Mouse (Mus musculus): Measurements from ENCODE around the gene Asap2. TPM values are rescaled to one million over a fixed set of nuclear protein-coding genes. Genes with fewer than 3 reads are reported as not detected.

Asap2 gene
- polyA plus RNA-seq, 1 experiment from 2014 or later, result 14.9 TPM

DNA sequence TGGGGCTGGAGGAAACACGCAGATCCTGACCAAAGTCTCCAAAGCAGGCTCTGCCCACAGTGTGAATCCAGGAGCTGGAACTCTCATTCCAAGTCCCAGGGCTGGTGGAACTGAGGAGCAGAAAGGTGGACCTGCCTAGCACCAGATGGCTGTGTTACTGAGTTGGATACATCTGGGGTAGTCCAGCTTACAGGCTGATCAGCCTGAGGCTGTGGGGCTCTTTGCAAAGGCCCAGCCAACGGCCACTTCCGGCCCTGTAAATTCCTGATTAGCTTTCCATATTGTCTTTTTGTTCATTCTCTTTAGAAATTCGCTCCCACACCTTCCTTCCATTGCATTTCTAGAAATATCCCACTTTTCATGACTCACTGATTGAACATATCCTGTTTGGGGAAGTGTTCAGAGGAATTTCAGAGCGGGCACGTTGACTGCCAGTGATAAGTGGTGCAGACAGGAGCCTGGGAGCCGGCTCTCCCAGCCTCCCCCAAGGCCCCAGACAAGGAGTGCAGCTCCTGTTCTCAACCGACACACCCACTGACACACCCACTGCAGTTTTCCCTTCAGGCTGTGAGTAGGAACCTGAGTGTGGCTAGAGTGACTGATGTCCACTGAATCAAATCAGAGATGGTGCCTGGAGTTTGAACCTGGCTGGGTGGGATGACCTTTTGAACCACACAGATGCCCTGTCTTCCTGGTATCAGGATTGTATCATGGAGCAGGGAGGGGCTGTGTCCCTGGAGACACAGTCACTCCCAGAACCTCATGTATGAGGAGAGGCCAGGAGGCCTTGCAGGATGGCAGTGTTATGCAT lies 145.6 kb downstream of the Asap2 start:
- no peak overlapping the region for H3K27ac ChIP-seq (replicated peaks; ENCODE audit: low read depth, low read length)
- H3K36me3 ChIP-seq (replicated peaks; ENCODE audit: control insufficient read depth, insufficient read depth, low read depth, low read length), result no peaks in the 10 kb centered on the region
- no peaks in the 10 kb centered on the region; the same call in 1 of the 2 replicates for H3K4me1 ChIP-seq (ENCODE audit: control insufficient read depth, insufficient read depth, low read length)
- no peak overlapping the region for H3K4me2 ChIP-seq (ENCODE audit: low read depth, low read length)
- ATAC-seq (replicated peaks; ENCODE audit: insufficient number of reproducible peaks, low FRiP score, low TSS enrichment, low read depth) (no peak), DNase-seq (ENCODE audit: low spot score) (peak; percentile 22)
- WGBS, result 47% methylated on average over 8 of the region's 8 CpGs
- no peak overlapping the region for H3K4me3 ChIP-seq (ENCODE audit: low read depth, low read length)
- no peaks in the 10 kb centered on the region for H3K27me3 ChIP-seq (ENCODE audit: control insufficient read depth, insufficient read depth, low read length)
- no peak overlapping the region for H3K9ac ChIP-seq (replicated peaks; ENCODE audit: low read length)
- no peaks in the 10 kb centered on the region for H3K9me3 ChIP-seq (replicated peaks; ENCODE audit: control insufficient read depth, low read length)

DNA sequence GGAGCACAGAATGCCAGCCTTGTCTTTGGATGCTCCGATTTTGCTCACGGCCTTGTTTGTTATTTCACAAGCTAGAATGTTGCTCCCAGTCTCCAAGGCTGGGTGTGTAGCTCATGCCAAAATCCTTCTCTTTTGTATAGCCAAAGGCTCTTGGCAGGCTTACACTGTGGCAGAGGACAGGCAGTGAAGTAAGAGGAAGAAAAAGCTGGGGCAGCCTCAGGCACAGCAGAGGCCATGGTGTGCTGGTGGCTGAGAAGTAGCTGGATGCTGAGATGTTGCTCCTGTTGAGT lies 146.1 kb downstream of the Asap2 start:
- Histone ChIP-seq H3K36me3 (replicated peaks; ENCODE audit: control insufficient read depth, insufficient read depth, low read depth, low read length) (no peaks in the 10 kb centered on the region), H3K4me1 (ENCODE audit: control insufficient read depth, insufficient read depth, low read length) (no peaks in the 10 kb centered on the region; the same call in 1 of the 2 replicates), H3K9me3 (replicated peaks; ENCODE audit: control insufficient read depth, low read length) (no peaks in the 10 kb centered on the region), H3K4me3 (ENCODE audit: low read depth, low read length) (no peak overlapping the region), H3K9ac (replicated peaks; ENCODE audit: low read length) (no peak overlapping the region), H3K4me2 (ENCODE audit: low read depth, low read length) (no peak overlapping the region), H3K27ac (replicated peaks; ENCODE audit: low read depth, low read length) (no peak overlapping the region), H3K27me3 (ENCODE audit: control insufficient read depth, insufficient read depth, low read length) (no peaks in the 10 kb centered on the region)
- DNase-seq (ENCODE audit: low spot score), result no peak
- no peak for ATAC-seq (replicated peaks; ENCODE audit: insufficient number of reproducible peaks, low FRiP score, low TSS enrichment, low read depth)
- WGBS, result 72% methylated on average over 2 of the region's 2 CpGs

DNA sequence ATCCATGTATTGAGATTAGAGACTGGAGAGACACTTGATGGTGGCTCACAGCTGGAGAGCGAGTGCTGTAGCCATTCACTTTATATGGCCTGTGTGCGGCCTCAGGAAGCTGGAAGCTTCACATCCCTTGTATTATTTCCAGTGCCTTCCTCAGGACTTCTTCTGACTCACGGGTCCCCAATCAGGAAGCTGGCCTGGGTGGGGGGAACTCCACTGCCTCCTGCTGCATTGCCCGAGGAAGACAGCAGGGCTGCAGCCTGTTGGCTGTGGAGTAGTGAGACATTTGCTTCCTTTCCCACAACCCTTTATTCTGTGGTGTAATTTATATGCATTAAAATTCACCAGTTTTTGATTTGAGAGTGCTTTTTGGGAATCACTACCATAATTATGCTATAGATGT lies 149.3 kb downstream of the Asap2 start:
- ATAC-seq (replicated peaks; ENCODE audit: insufficient number of reproducible peaks, low FRiP score, low TSS enrichment, low read depth) (no peak), DNase-seq (ENCODE audit: low spot score) (no peak)
- no peak overlapping the region for H3K27ac ChIP-seq (replicated peaks; ENCODE audit: low read depth, low read length)
- H3K4me1 ChIP-seq (ENCODE audit: control insufficient read depth, insufficient read depth, low read length), result no peaks in the 10 kb centered on the region
- no peaks in the 10 kb centered on the region for H3K27me3 ChIP-seq (ENCODE audit: control insufficient read depth, insufficient read depth, low read length)
- no peaks in the 10 kb centered on the region for H3K36me3 ChIP-seq (replicated peaks; ENCODE audit: control insufficient read depth, insufficient read depth, low read depth, low read length)
- H3K9ac ChIP-seq (replicated peaks; ENCODE audit: low read length), result no peak overlapping the region
- no peak overlapping the region for H3K4me3 ChIP-seq (ENCODE audit: low read depth, low read length)
- H3K9me3 ChIP-seq (replicated peaks; ENCODE audit: control insufficient read depth, low read length), result no peaks in the 10 kb centered on the region
- no peak overlapping the region for H3K4me2 ChIP-seq (ENCODE audit: low read depth, low read length)
- WGBS, result 65% methylated on average over 4 of the region's 4 CpGs

DNA sequence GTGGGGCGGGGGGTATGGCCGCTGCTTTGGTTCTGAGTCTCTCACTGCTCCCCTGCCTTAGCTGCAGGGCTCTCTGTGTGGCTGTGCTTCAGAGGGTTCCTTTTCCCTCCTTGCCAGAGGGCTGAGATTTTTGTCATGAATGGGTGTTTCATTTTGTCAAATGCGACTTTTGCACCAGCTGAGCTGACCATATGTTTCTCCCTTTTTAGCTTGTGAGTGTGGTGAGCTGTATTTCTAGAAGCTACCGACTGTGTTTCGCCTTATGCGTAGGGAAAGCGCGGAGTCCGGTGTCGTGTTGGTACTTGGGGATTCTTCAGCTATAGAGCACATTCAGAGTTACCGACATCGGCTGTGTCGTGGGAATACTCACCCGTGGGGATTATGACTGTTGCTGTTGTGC lies 149.9 kb downstream of the Asap2 start:
- WGBS, result 94% methylated on average over 14 of the region's 14 CpGs
- Histone ChIP-seq H3K36me3 (replicated peaks; ENCODE audit: control insufficient read depth, insufficient read depth, low read depth, low read length) (no peaks in the 10 kb centered on the region), H3K4me2 (ENCODE audit: low read depth, low read length) (no peak overlapping the region), H3K9ac (replicated peaks; ENCODE audit: low read length) (no peak overlapping the region), H3K27ac (replicated peaks; ENCODE audit: low read depth, low read length) (no peak overlapping the region), H3K9me3 (replicated peaks; ENCODE audit: control insufficient read depth, low read length) (no peaks in the 10 kb centered on the region), H3K4me1 (ENCODE audit: control insufficient read depth, insufficient read depth, low read length) (no peaks in the 10 kb centered on the region), H3K27me3 (ENCODE audit: control insufficient read depth, insufficient read depth, low read length) (no peaks in the 10 kb centered on the region), H3K4me3 (ENCODE audit: low read depth, low read length) (no peak overlapping the region)
- ATAC-seq (replicated peaks; ENCODE audit: insufficient number of reproducible peaks, low FRiP score, low TSS enrichment, low read depth) (no peak), DNase-seq (ENCODE audit: low spot score) (no peak)

DNA sequence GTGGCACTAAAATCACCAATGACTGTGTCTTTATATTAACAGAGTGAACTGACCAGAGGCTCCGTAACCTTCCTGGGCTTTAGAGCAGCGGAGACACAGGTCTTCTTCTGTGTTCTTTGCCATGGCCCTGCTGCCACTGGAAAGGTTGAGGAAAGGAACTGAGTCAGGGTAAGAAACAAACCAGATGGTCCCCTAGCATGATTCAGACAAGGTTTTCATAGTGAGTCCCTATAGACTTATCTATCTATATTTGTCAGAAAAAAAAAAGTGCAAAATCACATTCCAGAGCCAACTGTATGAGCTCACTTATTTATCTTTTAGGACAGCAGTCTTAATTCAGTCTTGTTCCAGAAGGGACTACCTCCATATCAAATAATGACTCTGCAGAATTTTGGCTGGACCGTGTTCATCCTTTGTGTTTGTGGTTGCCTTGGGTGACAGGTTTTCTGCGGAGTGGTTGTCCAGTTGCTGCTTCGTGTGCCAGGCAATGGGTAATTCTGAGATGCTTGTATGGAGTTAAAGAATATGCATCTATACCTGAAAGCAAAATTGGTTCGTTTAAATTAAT lies 150.6 kb downstream of the Asap2 start:
- DNase-seq (ENCODE audit: low spot score) (no peak), ATAC-seq (replicated peaks; ENCODE audit: insufficient number of reproducible peaks, low FRiP score, low TSS enrichment, low read depth) (no peak)

DNA sequence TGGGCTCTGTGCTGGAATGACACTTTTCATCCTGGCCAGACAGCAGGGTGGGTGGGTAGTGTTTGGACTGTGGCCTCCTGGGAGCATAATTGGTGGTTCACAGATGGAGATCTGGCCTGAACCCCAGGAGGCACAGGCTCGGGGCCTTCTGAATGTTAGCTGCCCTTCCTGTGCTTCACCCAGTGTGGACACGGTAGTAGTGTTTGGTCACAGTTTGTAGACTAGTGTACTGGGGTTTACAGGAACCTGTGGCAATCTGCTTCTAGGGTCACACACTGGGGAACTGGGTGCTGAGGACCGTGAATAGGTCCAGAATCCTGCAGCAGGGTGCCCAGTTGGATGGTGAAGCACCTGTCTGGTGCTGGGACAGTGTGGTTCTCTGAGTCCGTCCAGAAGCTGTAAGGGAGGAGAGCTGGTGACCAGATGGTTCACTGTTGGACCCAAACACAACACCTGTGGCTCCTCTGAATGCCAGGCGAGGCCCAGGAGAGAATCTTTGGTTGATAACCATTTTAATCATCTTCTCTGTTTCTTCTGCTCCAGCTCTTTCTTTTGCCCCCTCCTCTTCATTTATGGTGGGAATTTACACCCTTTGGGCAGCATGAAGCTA lies 151.5 kb downstream of the Asap2 start:
- no peak for DNase-seq (ENCODE audit: low spot score)
- no peak for ATAC-seq (replicated peaks; ENCODE audit: insufficient number of reproducible peaks, low FRiP score, low TSS enrichment, low read depth)
- H3K4me3 ChIP-seq (ENCODE audit: low read depth, low read length), result no peak overlapping the region
- 79% methylated on average over 5 of the region's 5 CpGs for WGBS
- H3K9me3 ChIP-seq (replicated peaks; ENCODE audit: control insufficient read depth, low read length), result no peaks in the 10 kb centered on the region
- H3K27me3 ChIP-seq (ENCODE audit: control insufficient read depth, insufficient read depth, low read length), result no peaks in the 10 kb centered on the region
- H3K4me1 ChIP-seq (ENCODE audit: control insufficient read depth, insufficient read depth, low read length), result no peaks in the 10 kb centered on the region
- no peaks in the 10 kb centered on the region for H3K36me3 ChIP-seq (replicated peaks; ENCODE audit: control insufficient read depth, insufficient read depth, low read depth, low read length)
- no peak overlapping the region for H3K27ac ChIP-seq (replicated peaks; ENCODE audit: low read depth, low read length)
- no peak overlapping the region for H3K9ac ChIP-seq (replicated peaks; ENCODE audit: low read length)
- no peak overlapping the region for H3K4me2 ChIP-seq (ENCODE audit: low read depth, low read length)

More for the DNA sequence above, 150.6 kb downstream of the Asap2 start:
- Histone ChIP-seq H3K4me3 (ENCODE audit: low read depth, low read length) (no peak overlapping the region), H3K27ac (replicated peaks; ENCODE audit: low read depth, low read length) (no peak overlapping the region), H3K4me1 (ENCODE audit: control insufficient read depth, insufficient read depth, low read length) (no peaks in the 10 kb centered on the region), H3K4me2 (ENCODE audit: low read depth, low read length) (no peak overlapping the region), H3K9me3 (replicated peaks; ENCODE audit: control insufficient read depth, low read length) (no peaks in the 10 kb centered on the region), H3K27me3 (ENCODE audit: control insufficient read depth, insufficient read depth, low read length) (no peaks in the 10 kb centered on the region), H3K9ac (replicated peaks; ENCODE audit: low read length) (no peak overlapping the region), H3K36me3 (replicated peaks; ENCODE audit: control insufficient read depth, insufficient read depth, low read depth, low read length) (no peaks in the 10 kb centered on the region)
- WGBS, result 94% methylated on average over 6 of the region's 6 CpGs

DNA sequence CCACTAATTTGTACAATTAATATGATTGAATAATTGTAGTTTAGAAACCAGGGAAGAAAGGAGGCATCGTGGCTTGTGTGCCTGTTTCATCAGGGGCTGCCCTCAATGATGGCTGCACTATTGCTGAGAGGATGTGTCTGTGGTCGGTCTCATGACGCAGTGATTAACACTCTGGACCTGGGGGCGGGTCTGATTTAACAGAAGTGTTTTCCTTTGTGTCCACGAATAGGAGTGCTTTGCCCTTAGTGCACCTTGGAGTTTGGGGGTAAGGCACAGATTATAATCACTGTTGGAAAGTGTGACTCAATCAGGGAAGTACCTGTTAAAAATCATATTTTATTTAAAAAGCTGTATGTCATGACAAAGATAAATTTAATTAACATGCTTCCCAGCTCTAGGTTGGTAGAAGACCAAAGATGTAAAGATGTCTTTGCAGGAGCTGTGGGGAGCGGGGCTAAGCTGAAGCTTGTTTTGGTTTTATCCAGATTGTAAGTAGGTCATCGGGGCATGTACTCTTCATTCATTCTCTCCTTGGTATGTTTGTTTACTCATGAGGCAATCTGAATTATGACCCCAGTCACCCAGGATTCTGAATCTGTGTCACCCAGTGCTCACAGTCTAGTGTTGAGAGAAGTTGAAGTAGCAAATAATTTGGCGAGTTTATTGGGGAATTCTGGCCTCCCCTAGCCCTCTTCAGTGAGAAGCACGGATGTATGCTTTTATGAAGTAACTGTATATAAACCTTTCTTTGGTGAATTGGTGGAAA lies 152.4 kb downstream of the Asap2 start:
- WGBS, result 83% methylated on average over 9 of the region's 9 CpGs
- no peak overlapping the region for H3K4me2 ChIP-seq (ENCODE audit: low read depth, low read length)
- no peaks in the 10 kb centered on the region for H3K36me3 ChIP-seq (replicated peaks; ENCODE audit: control insufficient read depth, insufficient read depth, low read depth, low read length)
- ATAC-seq (replicated peaks; ENCODE audit: insufficient number of reproducible peaks, low FRiP score, low TSS enrichment, low read depth) (no peak), DNase-seq (ENCODE audit: low spot score) (no peak)
- no peak overlapping the region for H3K9ac ChIP-seq (replicated peaks; ENCODE audit: low read length)
- no peak overlapping the region for H3K27ac ChIP-seq (replicated peaks; ENCODE audit: low read depth, low read length)
- no peak overlapping the region for H3K4me3 ChIP-seq (ENCODE audit: low read depth, low read length)
- H3K27me3 ChIP-seq (ENCODE audit: control insufficient read depth, insufficient read depth, low read length), result no peaks in the 10 kb centered on the region
- H3K9me3 ChIP-seq (replicated peaks; ENCODE audit: control insufficient read depth, low read length), result no peaks in the 10 kb centered on the region
- no peaks in the 10 kb centered on the region for H3K4me1 ChIP-seq (ENCODE audit: control insufficient read depth, insufficient read depth, low read length)

DNA sequence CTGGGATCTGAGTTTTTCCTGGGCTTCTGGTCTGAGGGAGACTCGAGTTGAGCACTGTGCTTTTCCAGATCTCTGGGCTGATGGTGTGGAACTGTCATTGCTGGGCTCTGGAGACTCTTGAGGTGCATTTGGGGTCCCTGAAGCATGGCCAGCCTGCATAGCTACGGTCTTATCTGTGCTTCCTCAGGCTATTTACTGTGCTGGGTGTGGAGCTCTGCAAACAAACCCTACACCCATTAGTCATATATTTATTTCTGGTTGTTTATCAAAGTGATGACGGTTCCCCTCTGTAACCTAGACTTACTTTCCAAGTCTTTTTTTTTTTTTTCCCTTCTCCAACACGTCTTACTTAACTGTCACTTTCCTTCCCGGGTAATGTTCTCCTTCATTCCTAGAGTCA lies 154.3 kb downstream of the Asap2 start:
- no peak overlapping the region for H3K4me3 ChIP-seq (ENCODE audit: low read depth, low read length)
- ATAC-seq (replicated peaks; ENCODE audit: insufficient number of reproducible peaks, low FRiP score, low TSS enrichment, low read depth) (no peak), DNase-seq (ENCODE audit: low spot score) (no peak)
- H3K36me3 ChIP-seq (replicated peaks; ENCODE audit: control insufficient read depth, insufficient read depth, low read depth, low read length), result no peaks in the 10 kb centered on the region
- H3K27me3 ChIP-seq (ENCODE audit: control insufficient read depth, insufficient read depth, low read length), result no peaks in the 10 kb centered on the region
- H3K9me3 ChIP-seq (replicated peaks; ENCODE audit: control insufficient read depth, low read length), result no peaks in the 10 kb centered on the region
- no peaks in the 10 kb centered on the region for H3K4me1 ChIP-seq (ENCODE audit: control insufficient read depth, insufficient read depth, low read length)
- no peak overlapping the region for H3K9ac ChIP-seq (replicated peaks; ENCODE audit: low read length)
- no peak overlapping the region for H3K27ac ChIP-seq (replicated peaks; ENCODE audit: low read depth, low read length)
- WGBS, result 82% methylated on average over 5 of the region's 5 CpGs
- H3K4me2 ChIP-seq (ENCODE audit: low read depth, low read length), result no peak overlapping the region
